ENCODE assay signal across 27 mouse cellular contexts in the genomic region with DNA sequence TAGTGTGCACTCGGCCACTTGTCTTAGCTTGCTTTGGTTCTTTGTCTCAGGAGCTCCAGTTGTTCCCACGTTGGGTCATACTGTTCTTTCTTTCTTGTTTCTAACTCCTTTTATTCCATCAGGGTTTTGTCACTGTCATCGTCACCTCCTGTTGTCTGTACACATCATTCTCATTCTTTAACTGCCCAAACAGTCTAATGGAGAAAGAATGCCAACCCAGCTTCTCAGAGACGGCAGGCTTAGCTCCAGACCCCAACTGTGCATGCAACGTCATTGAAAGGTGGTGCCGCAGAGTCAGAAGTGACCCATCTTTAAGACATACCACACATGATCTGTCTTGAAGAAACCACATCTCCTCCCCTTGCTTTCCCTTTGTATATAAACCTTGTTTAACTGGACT. TPM values are rescaled to one million over a fixed set of nuclear protein-coding genes. Genes with fewer than 3 reads are reported as not detected.
"Had no signal": no experiment of that assay in that cellular context is flagged by ENCODE, and none has a peak within 500 bp of the region (broad histone marks: within the 10 kb centered on the region; RNA-seq: fewer than 3 reads in every experiment).

No protein-coding gene starts in this region.

- H3K4me2 ChIP-seq: embryonic facial prominence, embryonic 12.5 days; embryonic facial prominence, embryonic 13.5 days; embryonic facial prominence, embryonic 15.5 days; forebrain, embryonic 13.5 days; forebrain, embryonic 15.5 days had no signal

- H3K4me3 ChIP-seq: embryonic facial prominence, embryonic 10.5 days; embryonic facial prominence, embryonic 12.5 days; embryonic facial prominence, embryonic 13.5 days; embryonic facial prominence, embryonic 15.5 days; erythroblast, embryonic 14.5 days; forebrain, embryonic 10.5 days; forebrain, embryonic 13.5 days; forebrain, embryonic 15.5 days; gastrocnemius, adult 2 months; heart, adult 2 months had no signal

- ATAC-seq: forebrain, embryonic 13.5 days; forebrain, embryonic 14.5 days; forebrain, embryonic 15.5 days; forebrain, embryonic 16.5 days; forebrain, postnatal 0 days had no signal

- H3K9me3 ChIP-seq: embryonic facial prominence, embryonic 10.5 days; embryonic facial prominence, embryonic 12.5 days; embryonic facial prominence, embryonic 13.5 days; embryonic facial prominence, embryonic 15.5 days; forebrain, embryonic 10.5 days; forebrain, embryonic 13.5 days; forebrain, embryonic 15.5 days had no signal

- H3K4me1 ChIP-seq: embryonic facial prominence, embryonic 12.5 days; embryonic facial prominence, embryonic 13.5 days; embryonic facial prominence, embryonic 15.5 days had no signal

- H3K9ac ChIP-seq: embryonic facial prominence, embryonic 12.5 days; embryonic facial prominence, embryonic 13.5 days; embryonic facial prominence, embryonic 15.5 days; forebrain, embryonic 13.5 days; forebrain, embryonic 15.5 days; forebrain, postnatal 0 days had no signal

- H3K27ac ChIP-seq: embryonic facial prominence, embryonic 10.5 days; embryonic facial prominence, embryonic 12.5 days; embryonic facial prominence, embryonic 13.5 days; embryonic facial prominence, embryonic 15.5 days; forebrain, embryonic 10.5 days; forebrain, embryonic 13.5 days; forebrain, embryonic 15.5 days; gastrocnemius, adult 2 months; heart, adult 2 months had no signal

- H3K27me3 ChIP-seq: embryonic facial prominence, embryonic 13.5 days; embryonic facial prominence, embryonic 15.5 days; forebrain, embryonic 13.5 days; forebrain, embryonic 15.5 days had no signal

- H3K36me3 ChIP-seq: embryonic facial prominence, embryonic 10.5 days; embryonic facial prominence, embryonic 12.5 days; embryonic facial prominence, embryonic 13.5 days; embryonic facial prominence, embryonic 15.5 days; forebrain, embryonic 10.5 days; forebrain, embryonic 15.5 days had no signal

- DNase-seq: cerebellum, adult 2 months; cerebellum, adult 8-10 months; cerebellum, adult 9-10 months; cerebellum, adult 9-11 months; cerebellum, postnatal 10 days; cerebellum, postnatal 14 days; cerebellum, postnatal 25 days; cerebellum, postnatal 36 days; embryo, embryonic 11 days; forebrain, postnatal 0 days; gastrocnemius, adult 2 months; gastrocnemius, postnatal 10 days; gastrocnemius, postnatal 14 days; gastrocnemius, postnatal 25 days; gastrocnemius, postnatal 36 days; heart, adult 18-20 months; heart, adult 2 months had no signal

RNA-seq across cellular contexts. Expression of a gene that starts 31.0 kb away (rescaled TPM):
- polyA plus RNA-seq: erythroblast, embryonic 14.5 days had no signal
